Mouse (Mus musculus): ENCODE measurements around the gene Mgat1.

GRCm38 (mm10) chr11:49264081-49264480, 20.1 kb downstream of the Mgat1 start:
- TF ChIP-seq MYOG (IDR thresholded peaks at IDR 0.05; ENCODE audit: control insufficient read depth in 1 of 3, insufficient read depth in 1 of 3, insufficient read length in 2 of 3, low read depth in 2 of 3) (no peak), USF1 (IDR thresholded peaks at IDR 0.05; ENCODE audit: low read depth) (no peak), TCF3 (IDR thresholded peaks at IDR 0.05; ENCODE audit: insufficient read length, low read depth) (no peak), E2F4 (IDR thresholded peaks at IDR 0.05; ENCODE audit: insufficient read depth) (no peak), POLR2AphosphoS2 (IDR thresholded peaks at IDR 0.05; ENCODE audit: insufficient read length, low read depth) (no peak), POLR2A (IDR thresholded peaks at IDR 0.05; ENCODE audit: insufficient read length, low read depth) (no peak), TCF12 (IDR thresholded peaks at IDR 0.05; ENCODE audit: insufficient read depth, poor library complexity, severe bottlenecking) (no peak), MYOD1 (IDR thresholded peaks at IDR 0.05; ENCODE audit: control insufficient read depth in 1 of 3, insufficient read length in 2 of 3, low read depth in 2 of 3) (no peak)

All from myocyte (in vitro differentiated cells).